In the genomic region with DNA sequence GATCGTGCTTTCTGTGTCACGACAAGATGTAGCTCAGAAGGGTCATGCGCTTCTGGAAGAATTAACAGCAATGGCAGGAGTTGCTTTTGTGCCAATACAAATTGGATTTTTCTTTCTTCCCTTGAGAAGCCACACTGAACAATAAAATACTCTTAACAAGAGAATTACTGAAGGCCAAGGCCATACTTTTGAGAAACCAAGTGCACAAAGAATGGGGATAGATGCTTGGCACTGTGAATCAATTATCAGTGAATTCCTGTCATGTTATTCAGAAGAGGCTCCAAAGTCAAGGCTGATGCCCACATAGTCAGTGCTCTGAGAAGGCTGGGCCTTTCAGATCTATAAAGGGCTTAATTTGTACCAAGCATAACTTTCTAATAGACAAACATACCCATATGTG, we compare ENCODE assay signal across 11 mouse cellular contexts.
"Had no signal": no experiment of that assay in that cellular context is flagged by ENCODE, and none has a peak within 500 bp of the region (broad histone marks: within the 10 kb centered on the region; RNA-seq: fewer than 3 reads in every experiment).

No protein-coding gene starts in this region.

- DNase-seq: retina, postnatal 1 day; right cerebral cortex, adult 18-20 months; right cerebral cortex, postnatal 14 days; right cerebral cortex, postnatal 25 days; right cerebral cortex, postnatal 4 days; spleen, adult 18-20 months; thymus, adult 18-20 months; thymus, adult 2 months; thymus, postnatal 14 days; thymus, postnatal 36 days; thymus, postnatal 4 days had no signal
